Mouse (Mus musculus) kidney, adult 2 months (tissue): ENCODE data around the gene Plcd1. TPM values are rescaled to one million over a fixed set of nuclear protein-coding genes. Genes with fewer than 3 reads are reported as not detected.

Source experiments
- DNase-seq: peaks from one replicate; pipeline ENCODE4 v3.0.0; 2021
- H3K27ac ChIP-seq: fragments of 200-500 bp; 2 replicates; pipeline ENCODE4 v1.5.1; 2012; ENCODE audit warnings: low read depth, low read length, control low read depth, inconsistent platforms; ENCODE audit not compliant: insufficient read depth
- H3K27me3 ChIP-seq: fragments of 200-500 bp; replicated peaks from 2 replicates; pipeline ENCODE4 v1.6.1; 2012; ENCODE audit warnings: mild to moderate bottlenecking, moderate library complexity, low read length, inconsistent platforms; ENCODE audit not compliant: control insufficient read depth, insufficient read depth
- H3K36me3 ChIP-seq: fragments of 200-500 bp; 2 replicates; pipeline ENCODE4 v1.6.1; 2012; ENCODE audit warnings: mild to moderate bottlenecking, moderate library complexity, low read length, inconsistent platforms; ENCODE audit not compliant: control insufficient read depth, insufficient read depth
- H3K4me1 ChIP-seq: fragments of 200-500 bp; 2 replicates; pipeline ENCODE4 v1.6.1; 2011; ENCODE audit warnings: low read length; ENCODE audit not compliant: control insufficient read depth, insufficient read depth
- H3K4me3 ChIP-seq: fragments of 200-500 bp; 2 replicates; pipeline ENCODE4 v1.5.1; 2011; ENCODE audit warnings: mild to moderate bottlenecking, low read depth, low read length, control low read depth; ENCODE audit not compliant: insufficient read depth
- CTCF ChIP-seq: fragments of 200-500 bp; conservative IDR thresholded peaks from 2 replicates; pipeline ENCODE4 v1.5.1; 2011; ENCODE audit warnings: low read depth, mild to moderate bottlenecking, control low read depth, low read length, moderate library complexity, mixed read lengths; ENCODE audit not compliant: insufficient read depth, insufficient read length
- POLR2A ChIP-seq: fragments of 200-500 bp; IDR thresholded peaks from one replicate; pipeline ENCODE4 v1.6.1; 2011; ENCODE audit warnings: low read depth, low read length, control low read depth
- WGBS: fragments of 180-500 bp; shearing (Covaris S2); methylation state at CpG from one replicate; pipeline ENCODE4 v1.1.7; 2018; 5-methylcytosine and 5-hydroxymethylcytosine counted together
- polyA plus RNA-seq: library from polyadenylated mRNA; depleted of rRNA; stranded (reverse); fragments of >200 nt; gene quantifications from 2 replicates; pipeline ENCODE4 v1.2.3, GENCODE M21; 2012

The Plcd1 gene
- polyA plus RNA-seq, 1 experiment: 11.3 TPM

- no peak for TF ChIP-seq CTCF
- no peak for TF ChIP-seq POLR2A
- Histone ChIP-seq H3K36me3 (no peaks in the 10 kb centered on the region), H3K4me1 (0 out of 2 replicates have a peak, but pooled peaks cover 2% of the 10 kb centered on the region), H3K27ac (no peak overlapping the region), H3K4me3 (no peak overlapping the region), H3K27me3 (no peaks in the 10 kb centered on the region)
- DNase-seq: no peak
- WGBS: 86% methylated on average over 29 of the region's 29 CpGs
These were observed 58.3 kb downstream of the Plcd1 start for GRCm38 (mm10) chr9:119034676-119035665.

- Histone ChIP-seq H3K4me3 (no peak overlapping the region), H3K4me1 (peaks cover 8% of the 10 kb centered on the region; the same call in 1 of the 2 replicates), H3K27me3 (no peaks in the 10 kb centered on the region), H3K36me3 (no peaks in the 10 kb centered on the region), H3K27ac (no peak overlapping the region)
- TF ChIP-seq CTCF (no peak), POLR2A (no peak)
- DNase-seq: no peak
- 88% methylated on average over 8 of the region's 8 CpGs for WGBS
These were observed 59.2 kb downstream of the Plcd1 start for GRCm38 (mm10) chr9:119034069-119034468.

GRCm38 (mm10) chr9:119033111-119033921 is 60.0 kb downstream of the Plcd1 start:
- Histone ChIP-seq H3K27ac (no peak overlapping the region), H3K36me3 (no peaks in the 10 kb centered on the region), H3K27me3 (no peaks in the 10 kb centered on the region), H3K4me3 (no peak overlapping the region), H3K4me1 (peaks cover 10% of the 10 kb centered on the region; the same call in 1 of the 2 replicates)
- 78% methylated on average over 19 of the region's 19 CpGs for WGBS
- no peak for TF ChIP-seq CTCF
- no peak for TF ChIP-seq POLR2A
- no peak for DNase-seq

DNA sequence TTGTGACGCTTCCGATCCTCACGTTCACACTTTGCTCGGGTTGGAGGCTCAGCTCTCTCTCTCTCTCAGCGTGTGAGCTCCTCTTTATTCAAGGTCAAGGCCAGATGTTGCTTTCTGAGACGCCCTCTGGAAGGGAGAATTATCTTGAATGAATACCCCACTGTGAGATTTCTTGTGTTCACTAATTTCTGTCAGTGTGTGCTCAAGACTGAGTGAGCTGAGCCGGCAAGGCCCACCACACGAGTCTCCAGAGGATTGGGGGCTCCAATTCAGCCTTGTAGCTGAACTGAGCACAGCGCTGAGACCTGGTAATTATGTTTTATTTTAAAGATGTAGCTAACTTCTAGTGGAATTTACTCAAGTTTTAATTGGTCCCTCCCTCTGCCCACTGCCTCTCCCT is 60.8 kb downstream of the Plcd1 start:
- Histone ChIP-seq H3K4me1 (peaks cover 10% of the 10 kb centered on the region; the same call in 1 of the 2 replicates), H3K36me3 (no peaks in the 10 kb centered on the region), H3K4me3 (no peak overlapping the region), H3K27me3 (no peaks in the 10 kb centered on the region), H3K27ac (no peak overlapping the region)
- DNase-seq: no peak
- 71% methylated on average over 9 of the region's 9 CpGs for WGBS
- TF ChIP-seq POLR2A: no peak
- no peak for TF ChIP-seq CTCF

DNA sequence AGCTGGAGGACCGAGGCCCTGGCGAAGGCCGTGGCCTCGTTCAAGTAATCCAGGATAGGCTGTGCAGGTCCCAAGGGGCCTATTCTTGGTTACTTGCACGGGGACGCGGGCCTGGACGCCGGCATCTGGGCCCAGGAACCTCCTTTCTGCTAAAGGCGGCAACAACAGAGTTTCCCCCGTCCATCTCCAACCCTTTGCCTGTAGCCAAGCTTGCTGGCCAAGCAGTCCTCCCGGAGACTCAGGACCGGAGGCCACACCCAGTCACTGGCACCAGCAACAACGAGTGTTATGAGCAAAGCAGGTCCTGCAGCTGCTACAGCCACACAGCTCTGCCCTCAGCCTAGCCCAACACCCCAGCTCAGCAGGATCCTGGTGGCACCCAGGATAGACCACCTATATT is 61.5 kb downstream of the Plcd1 start:
- peaks cover 9% of the 10 kb centered on the region; the same call in 1 of the 2 replicates for H3K4me1 ChIP-seq
- H3K36me3 ChIP-seq: no peaks in the 10 kb centered on the region

GRCm38 (mm10) chr9:119031038-119031437 is 62.3 kb downstream of the Plcd1 start:
- Histone ChIP-seq H3K27me3 (no peaks in the 10 kb centered on the region), H3K4me3 (no peak overlapping the region), H3K27ac (peak overlapping the region; percentile 54), H3K36me3 (no peaks in the 10 kb centered on the region), H3K4me1 (peaks cover 8% of the 10 kb centered on the region; the same call in 1 of the 2 replicates)
- no peak for DNase-seq
- TF ChIP-seq CTCF (no peak), POLR2A (no peak)
- 79% methylated on average over 4 of the region's 4 CpGs for WGBS

More for the DNA sequence above, 61.5 kb downstream of the Plcd1 start:
- DNase-seq: peak; percentile 73
- H3K27ac ChIP-seq: peak overlapping the region; percentile 54
- 66% methylated on average over 14 of the region's 14 CpGs for WGBS
- H3K4me3 ChIP-seq: no peak overlapping the region
- TF ChIP-seq CTCF (no peak), POLR2A (no peak)
- no peaks in the 10 kb centered on the region for H3K27me3 ChIP-seq

DNA sequence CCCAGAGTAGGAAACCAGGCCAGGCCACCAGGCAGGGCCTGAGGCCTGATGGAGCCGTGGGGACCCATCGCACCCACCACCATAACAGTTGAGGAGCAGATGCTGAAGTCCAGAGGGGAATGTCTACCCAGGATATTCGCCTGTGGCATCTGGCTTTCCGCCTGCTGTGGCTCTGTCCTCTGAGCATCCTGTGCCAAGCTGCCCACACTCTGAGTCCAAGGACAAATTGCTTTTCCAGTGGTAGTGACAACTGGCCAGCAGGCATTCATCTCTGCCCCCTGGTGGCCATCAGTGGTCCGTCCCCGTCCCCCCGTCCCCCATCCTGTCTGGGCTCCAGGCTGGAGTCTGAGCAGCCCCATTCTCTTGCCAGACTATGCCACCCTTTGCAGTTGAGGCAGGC is 63.7 kb downstream of the Plcd1 start:
- no peak overlapping the region for H3K4me3 ChIP-seq
- no peaks in the 10 kb centered on the region for H3K27me3 ChIP-seq
- H3K36me3 ChIP-seq: no peaks in the 10 kb centered on the region
- TF ChIP-seq CTCF: peak; percentile 79
- TF ChIP-seq POLR2A: no peak
- 0 out of 2 replicates have a peak overlapping the region, but pooled peaks have one; percentile 11 for H3K27ac ChIP-seq
- peaks cover 14% of the 10 kb centered on the region; the same call in 1 of the 2 replicates for H3K4me1 ChIP-seq
- peak; percentile 92 for DNase-seq
- 33% methylated on average over 7 of the region's 7 CpGs for WGBS
